Mouse (Mus musculus) limb, embryonic 14.5 days (tissue): Measurements from ENCODE around the gene Sik2. TPM values are rescaled to one million over a fixed set of nuclear protein-coding genes. Genes with fewer than 3 reads are reported as not detected.

Source experiments
- ATAC-seq: fragments of 200-750 bp; cut with Nextera tagmentation; 2 replicates; pipeline ENCODE4 v1.8.0; 2017; ENCODE audit warnings: low read depth, moderate number of reproducible peaks, moderate TSS enrichment; ENCODE audit not compliant: low FRiP score
- DNase-seq: peaks from one replicate; pipeline ENCODE4 v3.0.0-alpha.2; 2015; ENCODE audit warnings: low spot score
- H3K27ac ChIP-seq: fragments of 300-500 bp; sonication (generic); replicated peaks from 2 replicates; pipeline ENCODE4 v1.5.1; 2014; ENCODE audit warnings: low read depth, mild to moderate bottlenecking, low read length, moderate library complexity, mixed read lengths
- H3K27me3 ChIP-seq: fragments of 300-500 bp; sonication (generic); 2 replicates; pipeline ENCODE4 v1.6.1; 2014; ENCODE audit warnings: low read length, mixed read lengths; ENCODE audit not compliant: control insufficient read depth, insufficient read depth
- H3K36me3 ChIP-seq: fragments of 300-500 bp; sonication (generic); 2 replicates; pipeline ENCODE4 v1.6.1; 2014; ENCODE audit warnings: mild to moderate bottlenecking, low read length, moderate library complexity, mixed read lengths; ENCODE audit not compliant: control insufficient read depth, insufficient read depth
- H3K4me1 ChIP-seq: fragments of 300-500 bp; sonication (generic); 2 replicates; pipeline ENCODE4 v1.6.1; 2014; ENCODE audit warnings: antibody characterized with exemption, low read length, mixed read lengths; ENCODE audit not compliant: control insufficient read depth, insufficient read depth
- H3K4me2 ChIP-seq: fragments of 300-500 bp; sonication (generic); replicated peaks from 2 replicates; pipeline ENCODE4 v1.6.1; 2014; ENCODE audit warnings: low read depth, mild to moderate bottlenecking, low read length, moderate library complexity; ENCODE audit not compliant: severe bottlenecking
- H3K4me3 ChIP-seq: fragments of 300-500 bp; sonication (generic); replicated peaks from 2 replicates; pipeline ENCODE4 v1.5.1; 2014; ENCODE audit warnings: low read length
- H3K9ac ChIP-seq: fragments of 300-500 bp; sonication (generic); 2 replicates; pipeline ENCODE4 v1.6.1; 2014; ENCODE audit warnings: mild to moderate bottlenecking, low read depth, low read length, moderate library complexity; ENCODE audit not compliant: severe bottlenecking
- H3K9me3 ChIP-seq: fragments of 300-500 bp; sonication (generic); 2 replicates; pipeline ENCODE4 v1.6.1; 2016; ENCODE audit warnings: low read length; ENCODE audit not compliant: control insufficient read depth
- POLR2A ChIP-seq: fragments of 200-500 bp; IDR thresholded peaks from 2 replicates; pipeline ENCODE4 v1.8.0; 2012; ENCODE audit warnings: inconsistent platforms, mild to moderate bottlenecking, moderate library complexity, borderline replicate concordance; ENCODE audit not compliant: insufficient read depth, insufficient read length; ENCODE audit errors: extremely low read depth
- WGBS: fragments of 180-500 bp; shearing (Covaris S2); extraction: QIAGEN DNeasy Blood & Tissue Kit; methylation state at CpG from one replicate; pipeline ENCODE4 v1.1.7; 2014; 5-methylcytosine and 5-hydroxymethylcytosine counted together
- polyA plus RNA-seq, 2 experiments: library from polyadenylated mRNA; depleted of rRNA in 1 of 2; stranded (reverse) in 1 of 2; unstranded in 1 of 2; fragments of >200 nt; fragmentation: Nextera tagmentation in 1 of 2; extraction: Ambion mirVana in 1 of 2; gene quantifications; 2 replicates each; pipeline versions ENCODE4 v1.2.1 to v1.2.3; 2012 to 2014

The Sik2 gene
- polyA plus RNA-seq, 2 experiments = 15.8 to 16.3 TPM

- H3K4me2 ChIP-seq = no peak overlapping the region
- 32% methylated on average over 1 of the region's 1 CpGs for WGBS
- DNase-seq = no peak
- no peaks in the 10 kb centered on the region for H3K4me1 ChIP-seq
- H3K9ac ChIP-seq = no peak overlapping the region
- H3K4me3 ChIP-seq = no peak overlapping the region
- no peak for ATAC-seq
- TF ChIP-seq POLR2A = no peak
- H3K27ac ChIP-seq = no peak overlapping the region
- no peaks in the 10 kb centered on the region for H3K27me3 ChIP-seq
- no peaks in the 10 kb centered on the region for H3K9me3 ChIP-seq
- no peaks in the 10 kb centered on the region for H3K36me3 ChIP-seq
Measured at GRCm38 (mm10) chr9:50946338-50946737, 62.5 kb downstream of the Sik2 start.

- Histone ChIP-seq H3K4me1 (no peaks in the 10 kb centered on the region), H3K27ac (no peak overlapping the region), H3K4me2 (no peak overlapping the region), H3K9me3 (no peaks in the 10 kb centered on the region), H3K4me3 (no peak overlapping the region), H3K27me3 (no peaks in the 10 kb centered on the region), H3K9ac (no peak overlapping the region), H3K36me3 (no peaks in the 10 kb centered on the region)
- WGBS = 79% methylated on average over 1 of the region's 1 CpGs
- no peak for DNase-seq
- no peak for TF ChIP-seq POLR2A
- ATAC-seq = no peak
Measured at GRCm38 (mm10) chr9:50944826-50945225, 64.0 kb downstream of the Sik2 start.

GRCm38 (mm10) chr9:50942711-50943110 is 66.2 kb downstream of the Sik2 start:
- WGBS = 84% methylated on average over 2 of the region's 2 CpGs
- H3K4me1 ChIP-seq = no peaks in the 10 kb centered on the region
- no peak overlapping the region for H3K4me2 ChIP-seq
- no peaks in the 10 kb centered on the region for H3K36me3 ChIP-seq
- no peaks in the 10 kb centered on the region for H3K27me3 ChIP-seq
- ATAC-seq = no peak
- H3K9ac ChIP-seq = no peak overlapping the region
- no peak overlapping the region for H3K27ac ChIP-seq
- TF ChIP-seq POLR2A = no peak
- DNase-seq = no peak
- H3K9me3 ChIP-seq = no peaks in the 10 kb centered on the region
- H3K4me3 ChIP-seq = no peak overlapping the region

GRCm38 (mm10) chr9:50941804-50942401 is 67.0 kb downstream of the Sik2 start:
- Histone ChIP-seq H3K4me1 (no peaks in the 10 kb centered on the region), H3K4me2 (no peak overlapping the region), H3K4me3 (no peak overlapping the region), H3K27ac (no peak overlapping the region), H3K9me3 (no peaks in the 10 kb centered on the region), H3K36me3 (no peaks in the 10 kb centered on the region), H3K9ac (no peak overlapping the region), H3K27me3 (no peaks in the 10 kb centered on the region)
- ATAC-seq (no peak), DNase-seq (no peak)
- WGBS = 63% methylated on average over 3 of the region's 3 CpGs
- TF ChIP-seq POLR2A = no peak

- H3K4me1 ChIP-seq = no peaks in the 10 kb centered on the region
- TF ChIP-seq POLR2A = no peak
- H3K27ac ChIP-seq = no peak overlapping the region
- H3K9ac ChIP-seq = no peak overlapping the region
- DNase-seq (no peak), ATAC-seq (no peak)
- no peaks in the 10 kb centered on the region for H3K27me3 ChIP-seq
- no peak overlapping the region for H3K4me3 ChIP-seq
- H3K4me2 ChIP-seq = no peak overlapping the region
- H3K36me3 ChIP-seq = peaks cover 15% of the 10 kb centered on the region
- H3K9me3 ChIP-seq = no peaks in the 10 kb centered on the region
Measured at GRCm38 (mm10) chr9:50929986-50930385, 78.9 kb downstream of the Sik2 start.

GRCm38 (mm10) chr9:50925801-50926200 is 83.1 kb downstream of the Sik2 start:
- H3K4me2 ChIP-seq = no peak overlapping the region
- H3K27ac ChIP-seq = no peak overlapping the region
- H3K9ac ChIP-seq = no peak overlapping the region
- 0 out of 2 replicates have a peak, but pooled peaks cover 10% of the 10 kb centered on the region for H3K36me3 ChIP-seq
- no peak for DNase-seq
- WGBS = 88% methylated on average over 4 of the region's 4 CpGs
- no peak overlapping the region for H3K4me3 ChIP-seq
- H3K4me1 ChIP-seq = no peaks in the 10 kb centered on the region
- ATAC-seq = no peak
- H3K27me3 ChIP-seq = no peaks in the 10 kb centered on the region
- H3K9me3 ChIP-seq = no peaks in the 10 kb centered on the region
- no peak for TF ChIP-seq POLR2A
